Mouse (Mus musculus) megakaryocyte, embryonic 14.5 days (primary cell): ENCODE measurements at regions not wholly inside any gene's neighbourhood (a gene's known extent, or its start where the extent isn't known, plus 50 kb on each side); places are given as distances from the start of the nearest gene placed in this dataset.

ENCODE experiments used
- FLI1 ChIP-seq: IDR thresholded peaks from 2 replicates; pipeline ENCODE4 v1.6.1; 2012; ENCODE audit warnings: low read length, inconsistent platforms, mixed read lengths
- GATA1 ChIP-seq: IDR thresholded peaks from 3 replicates; pipeline ENCODE4 v1.6.1; 2012; ENCODE audit warnings: mixed read lengths, low read length, inconsistent platforms, borderline replicate concordance

DNA sequence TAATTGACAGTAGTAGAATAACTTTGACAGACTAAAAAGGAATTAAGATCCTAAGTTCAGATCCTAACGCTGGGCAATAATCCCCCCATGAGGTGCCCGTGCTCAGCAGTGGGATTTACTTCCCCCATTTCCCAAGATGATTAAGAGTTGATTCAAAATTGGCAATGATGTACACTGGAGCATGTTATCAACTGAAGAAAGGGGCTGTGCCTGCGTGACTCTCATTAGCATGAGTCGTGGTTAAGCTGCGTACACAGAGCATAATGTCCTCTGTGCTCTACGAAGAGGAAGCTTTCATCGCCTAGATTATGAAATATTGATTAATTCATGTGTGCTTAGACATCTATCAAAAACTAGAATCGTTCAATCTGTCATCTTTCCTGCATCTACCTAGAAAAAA lies 59.4 kb upstream of the S1pr1 start:
- no peak for TF ChIP-seq GATA1
- no peak for TF ChIP-seq FLI1
